Mouse (Mus musculus): Measurements from ENCODE around the gene Gmppb. TPM values are rescaled to one million over a fixed set of nuclear protein-coding genes. Genes with fewer than 3 reads are reported as not detected.

The Gmppb gene
- polyA plus RNA-seq, 1 experiment from 2014 or later: 30.7 TPM

- no peaks in the 10 kb centered on the region for H3K27me3 ChIP-seq (ENCODE audit: insufficient read depth, poor library complexity, severe bottlenecking)
- H3K9me3 ChIP-seq: no peaks in the 10 kb centered on the region
- peaks cover 24% of the 10 kb centered on the region for H3K36me3 ChIP-seq
- H3K27ac ChIP-seq: peak overlapping the region; percentile 92
- DNase-seq (ENCODE audit: low spot score): peak; percentile 91
- H3K4me3 ChIP-seq: peak overlapping the region; percentile 77
- peaks cover 56% of the 10 kb centered on the region for H3K4me1 ChIP-seq
- 16% methylated on average over 3 of the region's 3 CpGs for WGBS
Observed at GRCm38 (mm10) chr9:108095518-108095917, 46.5 kb downstream of the Gmppb start.

- Histone ChIP-seq H3K36me3 (peaks cover 18% of the 10 kb centered on the region), H3K27ac (peak overlapping the region; percentile 92)
- DNase-seq (ENCODE audit: low spot score): no peak
Observed at GRCm38 (mm10) chr9:108095949-108096712, 47.1 kb downstream of the Gmppb start.

GRCm38 (mm10) chr9:108099619-108100018 is 50.6 kb downstream of the Gmppb start:
- Histone ChIP-seq H3K4me3 (no peak overlapping the region), H3K9me3 (no peaks in the 10 kb centered on the region), H3K27ac (no peak overlapping the region), H3K27me3 (ENCODE audit: insufficient read depth, poor library complexity, severe bottlenecking) (no peaks in the 10 kb centered on the region), H3K4me1 (peaks cover 62% of the 10 kb centered on the region), H3K36me3 (peaks cover 7% of the 10 kb centered on the region)
- no peak for DNase-seq (ENCODE audit: low spot score)
- 78% methylated on average over 8 of the region's 8 CpGs for WGBS

More at GRCm38 (mm10) chr9:108095949-108096712, 47.1 kb downstream of the Gmppb start:
- H3K27me3 ChIP-seq (ENCODE audit: insufficient read depth, poor library complexity, severe bottlenecking): no peaks in the 10 kb centered on the region
- WGBS: 64% methylated on average over 10 of the region's 10 CpGs
- H3K9me3 ChIP-seq: no peaks in the 10 kb centered on the region
- peaks cover 60% of the 10 kb centered on the region for H3K4me1 ChIP-seq
- peak overlapping the region; percentile 77; the same call in 1 of the 2 replicates for H3K4me3 ChIP-seq

Small RNA genes within 50 kb of the gene (microRNA-seq; reads per million reads assigned to microRNA genes)
- gene Mir7088: not detected

Other genes with a start within 250 kb of the Gmppb start
- 59.6 and 67.1 TPM in 2 replicates for gene Rbm6, start 176.0 kb upstream of the Gmppb start, polyA plus RNA-seq (2016; fragmentation: Nextera tagmentation; extraction: Ambion mirVana)
- gene Mon1a, start 161.1 kb upstream of the Gmppb start, polyA plus RNA-seq (2016; fragmentation: Nextera tagmentation; extraction: Ambion mirVana): 10.7 and 10.8 TPM in 2 replicates
- 3.8 and 4.1 TPM in 2 replicates for gene Mst1r, start 142.4 kb upstream of the Gmppb start, polyA plus RNA-seq (2016; fragmentation: Nextera tagmentation; extraction: Ambion mirVana)
- not detected in 2 replicates for gene Actl11, start 120.8 kb upstream of the Gmppb start, polyA plus RNA-seq (2016; fragmentation: Nextera tagmentation; extraction: Ambion mirVana)
- gene Camkv, start 113.6 kb upstream of the Gmppb start, polyA plus RNA-seq (2016; fragmentation: Nextera tagmentation; extraction: Ambion mirVana): 0.79 and 2.3 TPM in 2 replicates
- gene Traip, start 99.1 kb upstream of the Gmppb start, polyA plus RNA-seq (2016; fragmentation: Nextera tagmentation; extraction: Ambion mirVana): 18.7 and 30.8 TPM in 2 replicates
- 29.4 and 33.6 TPM in 2 replicates for gene Uba7, start 73.7 kb upstream of the Gmppb start, polyA plus RNA-seq (2016; fragmentation: Nextera tagmentation; extraction: Ambion mirVana)
- gene Gm20661, start 66.2 kb upstream of the Gmppb start, polyA plus RNA-seq (2016; fragmentation: Nextera tagmentation; extraction: Ambion mirVana): 2.2 and 3.4 TPM in 2 replicates
- 58.7 and 71.1 TPM in 2 replicates for gene Inka1, start 63.4 kb upstream of the Gmppb start, polyA plus RNA-seq (2016; fragmentation: Nextera tagmentation; extraction: Ambion mirVana)
- 4.0 and 5.2 TPM in 2 replicates for gene Cdhr4, start 56.7 kb upstream of the Gmppb start, polyA plus RNA-seq (2016; fragmentation: Nextera tagmentation; extraction: Ambion mirVana)
- 0.69 and 1.0 TPM in 2 replicates for gene Gm20662, start 52.9 kb upstream of the Gmppb start, polyA plus RNA-seq (2016; fragmentation: Nextera tagmentation; extraction: Ambion mirVana)
- gene Ip6k1, start 46.7 kb upstream of the Gmppb start, polyA plus RNA-seq (2016; fragmentation: Nextera tagmentation; extraction: Ambion mirVana): 40.7 and 42.3 TPM in 2 replicates
- 2.5 and 3.2 TPM in 2 replicates for gene Amigo3, start 3.9 kb downstream of the Gmppb start, polyA plus RNA-seq (2016; fragmentation: Nextera tagmentation; extraction: Ambion mirVana)
- 1.6 TPM in 2 replicates for gene Mst1, start 31.2 kb downstream of the Gmppb start, polyA plus RNA-seq (2016; fragmentation: Nextera tagmentation; extraction: Ambion mirVana)
- 31.8 and 33.1 TPM in 2 replicates for gene Rnf123, start 34.1 kb downstream of the Gmppb start, polyA plus RNA-seq (2016; fragmentation: Nextera tagmentation; extraction: Ambion mirVana)
- 80.7 and 84.4 TPM in 2 replicates for gene Apeh, start 45.4 kb downstream of the Gmppb start, polyA plus RNA-seq (2016; fragmentation: Nextera tagmentation; extraction: Ambion mirVana)
- 1.3 and 1.4 TPM in 2 replicates for gene Bsn, start 141.1 kb downstream of the Gmppb start, polyA plus RNA-seq (2016; fragmentation: Nextera tagmentation; extraction: Ambion mirVana)
- 128 and 197 TPM in 2 replicates for gene Dag1, start 214.7 kb downstream of the Gmppb start, polyA plus RNA-seq (2016; fragmentation: Nextera tagmentation; extraction: Ambion mirVana)
- gene Nicn1, start 241.2 kb downstream of the Gmppb start, polyA plus RNA-seq (2016; fragmentation: Nextera tagmentation; extraction: Ambion mirVana): 21.4 and 24.2 TPM in 2 replicates
- 15.3 and 16.1 TPM in 2 replicates for gene Amt, start 247.6 kb downstream of the Gmppb start, polyA plus RNA-seq (2016; fragmentation: Nextera tagmentation; extraction: Ambion mirVana)

All from heart, embryonic 10.5 days (tissue).